Mouse (Mus musculus) MEL (cell line): ENCODE results near the gene Cd247. TPM values are rescaled to one million over a fixed set of nuclear protein-coding genes. Genes with fewer than 3 reads are reported as not detected.
A peak's percentile ranks its signal among the peaks of the same experiment; 100 is the strongest.

Source experiments
- DNase-seq: peaks from one replicate; pipeline ENCODE4 v3.0.0; 2011; ENCODE audit warnings: low read depth, low spot score
- H3K27ac ChIP-seq: 2 replicates; pipeline ENCODE4 v1.5.1; 2012; ENCODE audit warnings: low read depth, mild to moderate bottlenecking, control low read depth, low read length, moderate library complexity; ENCODE audit not compliant: control insufficient read depth
- H3K27me3 ChIP-seq, 2 experiments: fragments of 150-350 bp in 1 of 2; sonication (generic) in 1 of 2; 2 replicates each; pipeline ENCODE4 v1.6.1; 2012; ENCODE audit warnings: low read length in 2 of 2, mild to moderate bottlenecking in 2 of 2, improper control_type of control experiment in 1 of 2, moderate library complexity in 1 of 2; ENCODE audit not compliant: insufficient read depth in 2 of 2, control insufficient read depth in 1 of 2
- H3K36me3 ChIP-seq, 2 experiments: 2 replicates each; pipeline ENCODE4 v1.6.1; 2012 to 2014; ENCODE audit warnings: low read length in 2 of 2, improper control_type of control experiment in 1 of 2, inconsistent platforms in 1 of 2, mild to moderate bottlenecking in 1 of 2; ENCODE audit not compliant: insufficient read depth in 2 of 2, control insufficient read depth in 1 of 2
- H3K4me1 ChIP-seq, 2 experiments: fragments of 150-350 bp in 1 of 2; sonication (generic) in 1 of 2; 2 replicates each; pipeline ENCODE4 v1.6.1; 2012; ENCODE audit warnings: low read length in 2 of 2, improper control_type of control experiment in 1 of 2, mild to moderate bottlenecking in 1 of 2; ENCODE audit not compliant: insufficient read depth in 2 of 2, control insufficient read depth in 1 of 2
- H3K4me3 ChIP-seq, 2 experiments: fragments of 150-350 bp in 1 of 2; sonication (generic) in 1 of 2; 2 replicates each; pipeline ENCODE4 v1.5.1; 2012; ENCODE audit warnings: low read depth in 2 of 2, low read length in 2 of 2, mild to moderate bottlenecking in 2 of 2, moderate library complexity in 2 of 2, control low read depth in 1 of 2, improper control_type of control experiment in 1 of 2; ENCODE audit not compliant: control insufficient read depth in 1 of 2, insufficient read depth in 1 of 2
- H3K79me2 ChIP-seq: 2 replicates; pipeline ENCODE4 v1.6.1; 2012; ENCODE audit warnings: mild to moderate bottlenecking, low read length, moderate library complexity; ENCODE audit not compliant: control insufficient read depth, poor library complexity, insufficient read depth
- H3K9ac ChIP-seq: 2 replicates; pipeline ENCODE4 v1.6.1; 2012; ENCODE audit warnings: low read depth, mild to moderate bottlenecking, control low read depth, low read length, moderate library complexity; ENCODE audit not compliant: control insufficient read depth, poor library complexity, severe bottlenecking
- H3K9me3 ChIP-seq: fragments of 150-350 bp; sonication (generic); replicated peaks from 2 replicates; pipeline ENCODE4 v1.6.1; 2012; ENCODE audit warnings: mild to moderate bottlenecking, low read length, improper control_type of control experiment, moderate library complexity; ENCODE audit not compliant: insufficient read depth
- BHLHE40 ChIP-seq: IDR thresholded peaks from 2 replicates; pipeline ENCODE4 v1.6.1; 2012; ENCODE audit warnings: low read depth, mild to moderate bottlenecking, inconsistent platforms, low read length, improper control_type of control experiment, borderline replicate concordance
- CHD1 ChIP-seq: IDR thresholded peaks from 2 replicates; pipeline ENCODE4 v1.6.1; 2012; ENCODE audit warnings: low read depth, mild to moderate bottlenecking, inconsistent platforms, low read length, improper control_type of control experiment
- CHD2 ChIP-seq: IDR thresholded peaks from 2 replicates; pipeline ENCODE4 v1.6.1; 2011; ENCODE audit warnings: low read length, improper control_type of control experiment
- ELF1 ChIP-seq: IDR thresholded peaks from 2 replicates; pipeline ENCODE4 v1.6.1; 2014; ENCODE audit warnings: low read depth, mild to moderate bottlenecking, inconsistent platforms, low read length, improper control_type of control experiment, moderate library complexity
- EP300 ChIP-seq, 2 experiments: IDR thresholded peaks; 2 replicates each; pipeline ENCODE4 v1.6.1; 2011; ENCODE audit warnings: improper control_type of control experiment in 2 of 2, low read length in 2 of 2, low read depth in 1 of 2, mild to moderate bottlenecking in 1 of 2
- GABPA ChIP-seq: IDR thresholded peaks from 2 replicates; pipeline ENCODE4 v1.6.1; 2012; ENCODE audit warnings: low read depth, mild to moderate bottlenecking, inconsistent platforms, low read length, improper control_type of control experiment, moderate library complexity
- GATA1 ChIP-seq: IDR thresholded peaks from 2 replicates; pipeline ENCODE4 v1.6.1; 2011; ENCODE audit warnings: low read depth, low read length, improper control_type of control experiment
- JUND ChIP-seq: IDR thresholded peaks from 2 replicates; pipeline ENCODE4 v1.6.1; 2011; ENCODE audit warnings: low read depth, mild to moderate bottlenecking, improper control_type of control experiment, low read length
- MAFK ChIP-seq: IDR thresholded peaks from 2 replicates; pipeline ENCODE4 v1.6.1; 2011; ENCODE audit warnings: low read depth, mild to moderate bottlenecking, low read length, improper control_type of control experiment, borderline replicate concordance
- MAX ChIP-seq: IDR thresholded peaks from 2 replicates; pipeline ENCODE4 v1.6.1; 2011; ENCODE audit warnings: low read length, improper control_type of control experiment
- MAZ ChIP-seq: IDR thresholded peaks from 2 replicates; pipeline ENCODE4 v1.6.1; 2012; ENCODE audit warnings: low read depth, mild to moderate bottlenecking, inconsistent platforms, low read length, improper control_type of control experiment
- MXI1 ChIP-seq: IDR thresholded peaks from 2 replicates; pipeline ENCODE4 v1.6.1; 2011; ENCODE audit warnings: mild to moderate bottlenecking, low read depth, low read length, improper control_type of control experiment
- NRF1 ChIP-seq: IDR thresholded peaks from 2 replicates; pipeline ENCODE4 v1.6.1; 2014; ENCODE audit warnings: low read depth, mild to moderate bottlenecking, inconsistent platforms, low read length, improper control_type of control experiment, moderate library complexity; ENCODE audit not compliant: poor library complexity, insufficient read depth, severe bottlenecking
- POLR2AphosphoS2 ChIP-seq: IDR thresholded peaks from 2 replicates; pipeline ENCODE4 v1.6.1; 2011; ENCODE audit warnings: low read length, improper control_type of control experiment
- SIN3A ChIP-seq: IDR thresholded peaks from 2 replicates; pipeline ENCODE4 v1.6.1; 2012; ENCODE audit warnings: low read length, improper control_type of control experiment, inconsistent platforms
- TBP ChIP-seq: IDR thresholded peaks from 2 replicates; pipeline ENCODE4 v1.8.0; 2011; ENCODE audit warnings: low read depth, low read length, improper control_type of control experiment
- USF2 ChIP-seq, 2 experiments: IDR thresholded peaks; 2 replicates each; pipeline ENCODE4 v1.6.1; 2011 to 2012; ENCODE audit warnings: improper control_type of control experiment in 2 of 2, low read length in 2 of 2, borderline replicate concordance in 1 of 2, inconsistent platforms in 1 of 2, low read depth in 1 of 2, mild to moderate bottlenecking in 1 of 2; ENCODE audit not compliant: insufficient read depth in 1 of 2
- ZKSCAN1 ChIP-seq: IDR thresholded peaks from 2 replicates; pipeline ENCODE4 v1.6.1; 2012; ENCODE audit warnings: low read depth, mild to moderate bottlenecking, inconsistent platforms, low read length, improper control_type of control experiment, moderate library complexity
- ZNF384 ChIP-seq: IDR thresholded peaks from 2 replicates; pipeline ENCODE4 v1.6.1; 2012; ENCODE audit warnings: low read depth, mild to moderate bottlenecking, inconsistent platforms, low read length, improper control_type of control experiment
- polyA plus RNA-seq, 2 experiments: library from polyadenylated mRNA; stranded (reverse) in 1 of 2; unstranded in 1 of 2; fragments of >175 nt in 1 of 2; fragments of >200 nt in 1 of 2; gene quantifications; 2 replicates each; pipeline versions ENCODE4 v1.2.1 to v1.2.4; 2012; ENCODE audit warnings: low replicate concordance in 2 of 2, low read depth in 1 of 2; ENCODE audit not compliant: insufficient read length in 2 of 2, insufficient read depth in 1 of 2, missing spikeins in 1 of 2
- total RNA-seq: library from RNA; depleted of rRNA; stranded (reverse); fragments of 300-350 nt; gene quantifications from 2 replicates; pipeline ENCODE4 v1.2.3, GENCODE M21; 2012

The Cd247 gene
- total and polyA plus RNA-seq, 3 experiments, result 1.3 to 1.7 TPM; not detected in 1

GRCm38 (mm10) chr1:165843586-165843985 is 55.1 kb downstream of the Cd247 start:
- DNase-seq, result no peak
- peaks cover 0 to 6% of the 10 kb centered on the region in 2 experiments; a peak in 2 of 4 replicates for H3K36me3 ChIP-seq
- H3K9ac ChIP-seq, result no peak overlapping the region
- H3K79me2 ChIP-seq, result no peaks in the 10 kb centered on the region; the same call in 1 of the 2 replicates
- TF ChIP-seq NRF1, result no peak
- TF ChIP-seq ZKSCAN1, result no peak
- TF ChIP-seq TBP, result no peak
- no peak for TF ChIP-seq CHD1
- no peak for TF ChIP-seq SIN3A
- TF ChIP-seq CHD2, result no peak
- TF ChIP-seq ELF1, result no peak
- no peak for TF ChIP-seq GABPA
- TF ChIP-seq POLR2AphosphoS2, result no peak
- no peak for TF ChIP-seq USF2 (IDR thresholded peaks at IDR 0.05; ENCODE audit: borderline replicate concordance in 1 of 2, insufficient read depth in 1 of 2, low read depth in 1 of 2, low read length in 2 of 2)
- TF ChIP-seq BHLHE40, result no peak
- TF ChIP-seq MAFK, result no peak
- TF ChIP-seq GATA1, result no peak
- TF ChIP-seq MAX, result no peak
- no peak for TF ChIP-seq MAZ
- TF ChIP-seq MXI1, result no peak
- TF ChIP-seq, all 39 proteins: peak for 0
- Histone ChIP-seq H3K9me3 (no peaks in the 10 kb centered on the region), H3K27me3 (peaks cover 7 to 8% of the 10 kb centered on the region in 2 experiments; a peak in 3 of 4 replicates), H3K27ac (no peak overlapping the region), H3K4me1 (peaks cover 0 to 15% of the 10 kb centered on the region in 2 experiments; a peak in 3 of 4 replicates), H3K4me3 (no peak overlapping the region)

GRCm38 (mm10) chr1:165844466-165844951 is 56.0 kb downstream of the Cd247 start:
- H3K4me1 ChIP-seq, result peaks cover 0 to 24% of the 10 kb centered on the region in 2 experiments; a peak in 3 of 4 replicates
- H3K4me3 ChIP-seq, result peak overlapping the region; percentile 53 to 64
- no peaks in the 10 kb centered on the region for H3K9me3 ChIP-seq
- H3K27ac ChIP-seq, result peak overlapping the region; percentile 44
- peak overlapping the region; percentile 67 for H3K9ac ChIP-seq
- peak; percentile 38 for DNase-seq
- TF ChIP-seq JUND, result no peak
- no peak for TF ChIP-seq NRF1
- no peak for TF ChIP-seq CHD2
- TF ChIP-seq EP300 (IDR thresholded peaks at IDR 0.05; ENCODE audit: low read depth in 1 of 2, low read length in 2 of 2), result no peak
- TF ChIP-seq MAZ, result 0 out of 2 replicates have a peak, but pooled peaks have one; percentile 28
- no peak for TF ChIP-seq TBP
- no peak for TF ChIP-seq ZNF384
- TF ChIP-seq, all 39 proteins: peak for 1
- Histone ChIP-seq H3K36me3 (peaks cover 0 to 10% of the 10 kb centered on the region in 2 experiments; a peak in 2 of 4 replicates), H3K79me2 (no peaks in the 10 kb centered on the region; the same call in 1 of the 2 replicates), H3K27me3 (peaks cover 7 to 8% of the 10 kb centered on the region in 2 experiments; a peak in 3 of 4 replicates)
